Mouse (Mus musculus) ES-E14 (cell line): ENCODE data around the gene Tfpi. TPM values are rescaled to one million over a fixed set of nuclear protein-coding genes. Genes with fewer than 3 reads are reported as not detected.

Experiments
- DNase-seq: peaks from one replicate; pipeline ENCODE4 v3.0.0-alpha.2; 2013; ENCODE audit warnings: low read depth, low spot score
- H3K27ac ChIP-seq: 2 replicates; pipeline ENCODE4 v1.5.1; 2012; ENCODE audit warnings: low read depth, mild to moderate bottlenecking, low read length, moderate library complexity, mixed read lengths; ENCODE audit not compliant: poor library complexity, insufficient read depth, severe bottlenecking
- H3K36me3 ChIP-seq: 2 replicates; pipeline ENCODE4 v1.6.1; 2012; ENCODE audit warnings: mild to moderate bottlenecking, low read length, moderate library complexity, mixed read lengths; ENCODE audit not compliant: control insufficient read depth, poor library complexity, insufficient read depth, severe bottlenecking
- H3K4me1 ChIP-seq, 2 experiments: fragments of 150-350 bp in 1 of 2; sonication (generic) in 1 of 2; 2 replicates each; pipeline ENCODE4 v1.6.1; 2012; ENCODE audit warnings: low read length in 2 of 2, mild to moderate bottlenecking in 1 of 2, mixed read lengths in 1 of 2; ENCODE audit not compliant: control insufficient read depth in 2 of 2, insufficient read depth in 2 of 2, poor library complexity in 1 of 2
- H3K4me3 ChIP-seq, 2 experiments: fragments of 150-350 bp in 1 of 2; sonication (generic) in 1 of 2; 2 replicates each; pipeline ENCODE4 v1.5.1; 2012; ENCODE audit warnings: low read length in 2 of 2, low read depth in 1 of 2, mild to moderate bottlenecking in 1 of 2, mixed read lengths in 1 of 2; ENCODE audit not compliant: insufficient read depth in 1 of 2, poor library complexity in 1 of 2, severe bottlenecking in 1 of 2
- H3K9ac ChIP-seq: 2 replicates; pipeline ENCODE4 v1.6.1; 2012; ENCODE audit warnings: low read depth, mild to moderate bottlenecking, low read length, mixed read lengths; ENCODE audit not compliant: poor library complexity, insufficient read depth, severe bottlenecking
- H3K9me3 ChIP-seq: fragments of 150-350 bp; sonication (generic); 2 replicates; pipeline ENCODE4 v1.6.1; 2012; ENCODE audit warnings: low read depth, mild to moderate bottlenecking, low read length; ENCODE audit not compliant: control insufficient read depth, insufficient read depth
- CHD2 ChIP-seq: IDR thresholded peaks from 2 replicates; pipeline ENCODE4 v1.6.1; 2014; ENCODE audit warnings: mild to moderate bottlenecking, low read depth, low read length, inconsistent platforms
- HCFC1 ChIP-seq: IDR thresholded peaks from 2 replicates; pipeline ENCODE4 v1.6.1; 2012; ENCODE audit warnings: low read length, inconsistent platforms, borderline replicate concordance; ENCODE audit not compliant: insufficient read depth
- MAFK ChIP-seq: IDR thresholded peaks from 2 replicates; pipeline ENCODE4 v1.6.1; 2014; ENCODE audit warnings: mild to moderate bottlenecking, low read depth, low read length, inconsistent platforms; ENCODE audit not compliant: insufficient read depth
- ZC3H11A ChIP-seq: IDR thresholded peaks from 2 replicates; pipeline ENCODE4 v1.6.1; 2012; ENCODE audit warnings: low read depth, mild to moderate bottlenecking, inconsistent platforms, low read length, borderline replicate concordance
- ZNF384 ChIP-seq: IDR thresholded peaks from 2 replicates; pipeline ENCODE4 v1.6.1; 2012; ENCODE audit warnings: low read depth, low read length, inconsistent platforms
- in situ Hi-C, 2 experiments: fragments of 600-800 bp; cut with MboI; formaldehyde crosslinking; loops; one replicate each; pipeline ENCODE4 v1.15.1; 2025; ENCODE audit warnings: low sequenced_read_pairs in 2 of 2, inconsistent platforms in 1 of 2; ENCODE audit not compliant: unreplicated experiment in 2 of 2
- total RNA-seq: library from RNA; depleted of rRNA; stranded (reverse); fragments of 300-350 nt; gene quantifications from 2 replicates; pipeline ENCODE4 v1.2.3, GENCODE M21; 2012

Gene Tfpi
- total RNA-seq, 1 experiment: 80.4 TPM

GRCm38 (mm10) chr2:84404834-84405233 lies 71.7 kb downstream of the Tfpi start:
- in situ Hi-C loops: no loop called here
- no peaks in the 10 kb centered on the region for H3K9me3 ChIP-seq
- no peak overlapping the region for H3K27ac ChIP-seq
- no peak overlapping the region for H3K9ac ChIP-seq
- no peak for DNase-seq
- TF ChIP-seq ZC3H11A (no peak), HCFC1 (no peak), MAFK (no peak), CHD2 (no peak)
- no peaks in the 10 kb centered on the region for H3K4me1 ChIP-seq
- no peak overlapping the region for H3K4me3 ChIP-seq
- H3K36me3 ChIP-seq: no peaks in the 10 kb centered on the region

DNA sequence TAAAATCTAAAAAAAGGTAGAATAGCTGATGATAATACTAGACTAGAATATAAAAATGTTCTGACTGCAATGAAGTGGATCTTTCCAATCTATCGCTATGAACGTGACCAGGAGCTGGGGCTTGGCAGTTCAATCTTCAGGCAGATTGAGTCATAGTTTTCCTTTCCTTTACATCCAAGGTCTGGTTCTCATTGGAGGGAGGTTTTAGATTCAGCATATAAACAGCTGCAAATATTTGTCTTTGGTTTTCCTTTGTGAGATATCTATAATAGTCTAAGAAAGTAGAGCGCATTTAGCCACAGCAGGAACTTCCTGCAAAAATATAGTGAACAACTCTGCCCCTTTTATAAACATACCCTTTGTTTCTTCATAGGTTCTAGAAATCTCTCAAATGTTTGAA lies 73.9 kb downstream of the Tfpi start:
- DNase-seq: no peak
- no peaks in the 10 kb centered on the region for H3K9me3 ChIP-seq
- no peaks in the 10 kb centered on the region for H3K36me3 ChIP-seq
- H3K4me3 ChIP-seq: no peak overlapping the region
- TF ChIP-seq HCFC1 (no peak), MAFK (no peak), CHD2 (no peak), ZC3H11A (no peak), ZNF384 (no peak)
- in situ Hi-C loops: no loop called here
- H3K4me1 ChIP-seq: no peaks in the 10 kb centered on the region
- no peak overlapping the region for H3K9ac ChIP-seq
- no peak overlapping the region for H3K27ac ChIP-seq

DNA sequence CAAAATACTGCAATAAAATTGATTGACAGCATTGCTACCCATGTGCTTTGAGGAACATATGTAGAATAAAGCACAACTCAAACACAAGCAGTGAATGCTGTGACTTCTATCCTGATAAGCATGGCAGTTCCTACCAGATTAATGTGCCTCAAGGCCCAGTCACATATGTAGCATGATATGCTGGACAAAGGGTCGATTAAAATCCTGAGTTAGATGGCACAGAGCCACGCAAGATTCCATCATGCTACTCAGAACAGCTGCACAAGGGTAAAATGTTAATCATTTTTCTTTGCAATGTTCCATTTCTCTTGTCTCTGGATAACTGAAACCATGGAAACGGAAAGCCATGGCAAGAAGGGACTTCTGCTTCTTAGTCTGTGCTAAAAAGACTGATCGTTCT lies 80.0 kb downstream of the Tfpi start:
- no peaks in the 10 kb centered on the region for H3K4me1 ChIP-seq
- no peak overlapping the region for H3K27ac ChIP-seq
- in situ Hi-C loops: no loop called here
- no peak overlapping the region for H3K4me3 ChIP-seq
- no peaks in the 10 kb centered on the region for H3K9me3 ChIP-seq
- no peak for DNase-seq
- no peaks in the 10 kb centered on the region for H3K36me3 ChIP-seq
- no peak for TF ChIP-seq ZNF384
- TF ChIP-seq ZC3H11A: no peak
- no peak for TF ChIP-seq HCFC1
- TF ChIP-seq MAFK: no peak
- TF ChIP-seq CHD2: no peak
- no peak overlapping the region for H3K9ac ChIP-seq

GRCm38 (mm10) chr2:84393236-84393635 lies 83.3 kb downstream of the Tfpi start:
- no peaks in the 10 kb centered on the region for H3K4me1 ChIP-seq
- no peaks in the 10 kb centered on the region for H3K9me3 ChIP-seq
- TF ChIP-seq HCFC1: no peak
- TF ChIP-seq ZC3H11A: no peak
- no peak for TF ChIP-seq CHD2
- TF ChIP-seq MAFK: no peak
- TF ChIP-seq ZNF384: no peak
- no peak overlapping the region for H3K9ac ChIP-seq
- no peak overlapping the region for H3K27ac ChIP-seq
- in situ Hi-C loops: no loop called here
- H3K4me3 ChIP-seq: no peak overlapping the region
- no peaks in the 10 kb centered on the region for H3K36me3 ChIP-seq
- no peak for DNase-seq

- Histone ChIP-seq H3K4me1 (no peaks in the 10 kb centered on the region), H3K36me3 (no peaks in the 10 kb centered on the region), H3K9me3 (no peaks in the 10 kb centered on the region), H3K27ac (no peak overlapping the region), H3K4me3 (no peak overlapping the region), H3K9ac (no peak overlapping the region)
- in situ Hi-C loops: no loop called here
- no peak for DNase-seq
- TF ChIP-seq ZC3H11A (no peak), HCFC1 (no peak), CHD2 (no peak), MAFK (no peak), ZNF384 (no peak)
These were observed 87.5 kb downstream of the Tfpi start for GRCm38 (mm10) chr2:84389075-84389474.
